Mouse (Mus musculus) hindbrain, embryonic 16.5 days (tissue): ENCODE measurements around the gene Dock9. TPM values are rescaled to one million over a fixed set of nuclear protein-coding genes. Genes with fewer than 3 reads are reported as not detected.
A peak's percentile ranks its signal among the peaks of the same experiment; 100 is the strongest.

Experiments
- ATAC-seq: fragments of 200-750 bp; cut with Nextera tagmentation; 2 replicates; pipeline ENCODE4 v1.8.0; 2017; ENCODE audit warnings: moderate TSS enrichment, moderate library complexity
- H3K27ac ChIP-seq: fragments of 300-500 bp; sonication (generic); 2 replicates; pipeline ENCODE4 v1.5.1; 2014; ENCODE audit warnings: low read depth, mild to moderate bottlenecking, control low read depth, low read length, moderate library complexity
- H3K27me3 ChIP-seq: fragments of 300-500 bp; sonication (generic); replicated peaks from 2 replicates; pipeline ENCODE4 v1.6.1; 2014; ENCODE audit warnings: low read length; ENCODE audit not compliant: control insufficient read depth, insufficient read depth
- H3K36me3 ChIP-seq: fragments of 300-500 bp; sonication (generic); 2 replicates; pipeline ENCODE4 v1.6.1; 2014; ENCODE audit warnings: mild to moderate bottlenecking, low read length, moderate library complexity, mixed read lengths; ENCODE audit not compliant: control insufficient read depth, insufficient read depth
- H3K4me1 ChIP-seq: fragments of 300-500 bp; sonication (generic); 2 replicates; pipeline ENCODE4 v1.6.1; 2014; ENCODE audit warnings: low read depth, low read length; ENCODE audit not compliant: control insufficient read depth, insufficient read depth
- H3K4me2 ChIP-seq: fragments of 300-500 bp; sonication (generic); 2 replicates; pipeline ENCODE4 v1.6.1; 2014; ENCODE audit warnings: mild to moderate bottlenecking, low read length, control low read depth, moderate library complexity
- H3K4me3 ChIP-seq: fragments of 300-500 bp; sonication (generic); 2 replicates; pipeline ENCODE4 v1.5.1; 2014; ENCODE audit warnings: mild to moderate bottlenecking, low read length, control low read depth, moderate library complexity
- H3K9ac ChIP-seq: fragments of 300-500 bp; sonication (generic); 2 replicates; pipeline ENCODE4 v1.6.1; 2014; ENCODE audit warnings: low read depth, mild to moderate bottlenecking, control low read depth, low read length, moderate library complexity
- H3K9me3 ChIP-seq: fragments of 300-500 bp; sonication (generic); 2 replicates; pipeline ENCODE4 v1.6.1; 2014; ENCODE audit warnings: mild to moderate bottlenecking, low read length, moderate library complexity; ENCODE audit not compliant: control insufficient read depth
- WGBS: fragments of 180-500 bp; shearing (Covaris S2); extraction: QIAGEN DNeasy Blood & Tissue Kit; methylation state at CpG from one replicate; pipeline ENCODE4 v1.1.7; 2014; 5-methylcytosine and 5-hydroxymethylcytosine counted together
- polyA plus RNA-seq: library from polyadenylated mRNA; unstranded; fragments of >200 nt; fragmentation: Nextera tagmentation; extraction: Ambion mirVana; gene quantifications from 2 replicates; pipeline ENCODE4 v1.2.1, GENCODE M21; 2015

Dock9 gene
- polyA plus RNA-seq, 1 experiment from 2014 or later: 13.4 TPM

GRCm38 (mm10) chr14:121785394-121785793, 12.2 kb downstream of the Dock9 start:
- Histone ChIP-seq H3K27me3 (no peaks in the 10 kb centered on the region), H3K27ac (no peak overlapping the region), H3K9ac (no peak overlapping the region), H3K9me3 (no peaks in the 10 kb centered on the region), H3K4me2 (no peak overlapping the region), H3K4me3 (no peak overlapping the region), H3K36me3 (no peaks in the 10 kb centered on the region), H3K4me1 (no peaks in the 10 kb centered on the region)
- 83% methylated on average over 1 of the region's 1 CpGs for WGBS
- ATAC-seq: no peak

GRCm38 (mm10) chr14:121780942-121781531, 16.6 kb downstream of the Dock9 start:
- no peak for ATAC-seq
- Histone ChIP-seq H3K27me3 (no peaks in the 10 kb centered on the region), H3K4me1 (no peaks in the 10 kb centered on the region), H3K36me3 (no peaks in the 10 kb centered on the region), H3K27ac (no peak overlapping the region), H3K9me3 (no peaks in the 10 kb centered on the region), H3K4me2 (no peak overlapping the region), H3K9ac (no peak overlapping the region), H3K4me3 (no peak overlapping the region)
- WGBS: 58% methylated on average over 12 of the region's 12 CpGs

- no peak overlapping the region for H3K4me3 ChIP-seq
- H3K4me1 ChIP-seq: no peaks in the 10 kb centered on the region
- 74% methylated on average over 11 of the region's 11 CpGs for WGBS
- H3K36me3 ChIP-seq: no peaks in the 10 kb centered on the region
- no peaks in the 10 kb centered on the region for H3K27me3 ChIP-seq
- no peak overlapping the region for H3K9ac ChIP-seq
- no peak overlapping the region for H3K4me2 ChIP-seq
- no peaks in the 10 kb centered on the region for H3K9me3 ChIP-seq
- H3K27ac ChIP-seq: peak overlapping the region; percentile 35; the same call in 1 of the 2 replicates
- no peak for ATAC-seq
Observed at GRCm38 (mm10) chr14:121780144-121780913, 17.3 kb downstream of the Dock9 start.

GRCm38 (mm10) chr14:121779620-121780019, 18.0 kb downstream of the Dock9 start:
- WGBS: 86% methylated on average over 3 of the region's 3 CpGs
- Histone ChIP-seq H3K9ac (no peak overlapping the region), H3K27me3 (no peaks in the 10 kb centered on the region), H3K4me2 (no peak overlapping the region), H3K36me3 (no peaks in the 10 kb centered on the region), H3K27ac (no peak overlapping the region), H3K4me1 (no peaks in the 10 kb centered on the region), H3K9me3 (no peaks in the 10 kb centered on the region), H3K4me3 (no peak overlapping the region)
- ATAC-seq: no peak

GRCm38 (mm10) chr14:121777279-121777831, 20.3 kb downstream of the Dock9 start:
- Histone ChIP-seq H3K4me2 (no peak overlapping the region), H3K4me3 (no peak overlapping the region), H3K36me3 (no peaks in the 10 kb centered on the region), H3K27ac (no peak overlapping the region), H3K9me3 (no peaks in the 10 kb centered on the region), H3K9ac (no peak overlapping the region), H3K27me3 (no peaks in the 10 kb centered on the region), H3K4me1 (no peaks in the 10 kb centered on the region)
- no peak for ATAC-seq
- WGBS: 92% methylated on average over 4 of the region's 4 CpGs

- no peak overlapping the region for H3K4me2 ChIP-seq
- WGBS: 85% methylated on average over 4 of the region's 4 CpGs
- H3K36me3 ChIP-seq: no peaks in the 10 kb centered on the region
Observed at GRCm38 (mm10) chr14:121776749-121777148, 20.9 kb downstream of the Dock9 start.

GRCm38 (mm10) chr14:121762021-121762452, 35.6 kb downstream of the Dock9 start:
- H3K27ac ChIP-seq: peak overlapping the region; percentile 36
- WGBS: 20% methylated on average over 11 of the region's 11 CpGs
- no peak overlapping the region for H3K4me3 ChIP-seq
- peak; percentile 83 for ATAC-seq
- H3K4me1 ChIP-seq: peaks cover 7% of the 10 kb centered on the region
- H3K9ac ChIP-seq: no peak overlapping the region
- no peaks in the 10 kb centered on the region for H3K36me3 ChIP-seq
- H3K4me2 ChIP-seq: peak overlapping the region; percentile 27; the same call in 1 of the 2 replicates
- H3K9me3 ChIP-seq: no peaks in the 10 kb centered on the region
- no peaks in the 10 kb centered on the region for H3K27me3 ChIP-seq

More at GRCm38 (mm10) chr14:121776749-121777148, 20.9 kb downstream of the Dock9 start:
- H3K9ac ChIP-seq: no peak overlapping the region
- no peak overlapping the region for H3K27ac ChIP-seq
- no peaks in the 10 kb centered on the region for H3K9me3 ChIP-seq
- no peaks in the 10 kb centered on the region for H3K27me3 ChIP-seq
- no peaks in the 10 kb centered on the region for H3K4me1 ChIP-seq
- no peak for ATAC-seq
- H3K4me3 ChIP-seq: no peak overlapping the region

GRCm38 (mm10) chr14:121760403-121760802, 37.2 kb downstream of the Dock9 start:
- Histone ChIP-seq H3K4me1 (peaks cover 7% of the 10 kb centered on the region), H3K4me3 (no peak overlapping the region), H3K9me3 (no peaks in the 10 kb centered on the region), H3K9ac (no peak overlapping the region), H3K4me2 (no peak overlapping the region), H3K36me3 (no peaks in the 10 kb centered on the region), H3K27ac (no peak overlapping the region), H3K27me3 (no peaks in the 10 kb centered on the region)
- ATAC-seq: no peak
- 88% methylated on average over 5 of the region's 5 CpGs for WGBS

GRCm38 (mm10) chr14:121754110-121754509, 43.5 kb downstream of the Dock9 start:
- no peaks in the 10 kb centered on the region for H3K36me3 ChIP-seq
- H3K27ac ChIP-seq: no peak overlapping the region
- ATAC-seq: no peak
- no peaks in the 10 kb centered on the region for H3K9me3 ChIP-seq
- WGBS: 61% methylated on average over 11 of the region's 11 CpGs
- H3K9ac ChIP-seq: no peak overlapping the region
- H3K4me1 ChIP-seq: no peaks in the 10 kb centered on the region
- no peak overlapping the region for H3K4me2 ChIP-seq
- no peaks in the 10 kb centered on the region for H3K27me3 ChIP-seq
- no peak overlapping the region for H3K4me3 ChIP-seq
